Mouse (Mus musculus) bone marrow, adult 2 months (tissue): Measurements from ENCODE around the gene Amotl1. TPM values are rescaled to one million over a fixed set of nuclear protein-coding genes. Genes with fewer than 3 reads are reported as not detected.

ENCODE experiments used
- H3K27ac ChIP-seq: fragments of 200-500 bp; 2 replicates; pipeline ENCODE4 v1.5.1; 2012; ENCODE audit warnings: low read depth, mild to moderate bottlenecking, control low read depth, inconsistent platforms, low read length; ENCODE audit not compliant: control insufficient read depth, poor library complexity, insufficient read depth
- H3K4me1 ChIP-seq: fragments of 200-500 bp; 2 replicates; pipeline ENCODE4 v1.6.1; 2011; ENCODE audit warnings: low read length; ENCODE audit not compliant: control insufficient read depth, insufficient read depth
- H3K4me3 ChIP-seq: fragments of 200-500 bp; replicated peaks from 2 replicates; pipeline ENCODE3; 2011; ENCODE audit warnings: mild to moderate bottlenecking, low read depth, low read length, control low read depth; ENCODE audit not compliant: control insufficient read depth
- CTCF ChIP-seq: fragments of 200-500 bp; IDR thresholded peaks from 2 replicates; pipeline ENCODE4 v1.5.1; 2011; ENCODE audit warnings: low read length, control low read depth; ENCODE audit not compliant: control insufficient read depth, insufficient read depth
- POLR2A ChIP-seq: fragments of 200-500 bp; IDR thresholded peaks from 2 replicates; pipeline ENCODE4 v1.6.1; 2011; ENCODE audit warnings: low read depth, mild to moderate bottlenecking, control low read depth, low read length, borderline replicate concordance; ENCODE audit not compliant: control insufficient read depth
- WGBS: fragments of 180-500 bp; shearing (Covaris S2); methylation state at CpG from one replicate; pipeline ENCODE4 v1.1.7; 2018; 5-methylcytosine and 5-hydroxymethylcytosine counted together
- polyA plus RNA-seq: library from polyadenylated mRNA; stranded (reverse); fragments of >200 nt; gene quantifications from 2 replicates; pipeline ENCODE4 v1.2.4, GENCODE M21; 2011; ENCODE audit warnings: low replicate concordance; ENCODE audit not compliant: missing spikeins, insufficient read depth, insufficient read length

The Amotl1 gene
- polyA plus RNA-seq, 1 experiment = 2.7 TPM

- TF ChIP-seq CTCF (no peak), POLR2A (no peak)
- Histone ChIP-seq H3K4me3 (no peak overlapping the region), H3K4me1 (no peaks in the 10 kb centered on the region), H3K27ac (no peak overlapping the region)
- 83% methylated on average over 2 of the region's 2 CpGs for WGBS
These were observed 111.2 kb downstream of the Amotl1 start for GRCm38 (mm10) chr9:14533659-14534058.

- TF ChIP-seq POLR2A = no peak
- no peak for TF ChIP-seq CTCF
- WGBS = 79% methylated on average over 3 of the region's 3 CpGs
- H3K4me3 ChIP-seq = no peak overlapping the region
- no peaks in the 10 kb centered on the region for H3K4me1 ChIP-seq
- H3K27ac ChIP-seq = no peak overlapping the region
These were observed 112.6 kb downstream of the Amotl1 start for GRCm38 (mm10) chr9:14532283-14532682.

GRCm38 (mm10) chr9:14530004-14530403 is 114.9 kb downstream of the Amotl1 start:
- no peak overlapping the region for H3K4me3 ChIP-seq
- no peaks in the 10 kb centered on the region for H3K4me1 ChIP-seq
- H3K27ac ChIP-seq = no peak overlapping the region
- TF ChIP-seq POLR2A (no peak), CTCF (no peak)
- WGBS = 83% methylated on average over 5 of the region's 5 CpGs

- Histone ChIP-seq H3K27ac (no peak overlapping the region), H3K4me3 (no peak overlapping the region), H3K4me1 (no peaks in the 10 kb centered on the region)
- 1% methylated on average over 4 of the region's 4 CpGs for WGBS
- TF ChIP-seq CTCF (peak; percentile 67; the same call in 1 of the 2 replicates), POLR2A (no peak)
These were observed 121.3 kb downstream of the Amotl1 start for GRCm38 (mm10) chr9:14523408-14524043.

GRCm38 (mm10) chr9:14521695-14522094 is 123.2 kb downstream of the Amotl1 start:
- H3K4me3 ChIP-seq = no peak overlapping the region
- 41% methylated on average over 2 of the region's 2 CpGs for WGBS
- no peak for TF ChIP-seq POLR2A
- no peak for TF ChIP-seq CTCF
- no peaks in the 10 kb centered on the region for H3K4me1 ChIP-seq
- no peak overlapping the region for H3K27ac ChIP-seq

GRCm38 (mm10) chr9:14520971-14521670 is 123.7 kb downstream of the Amotl1 start:
- Histone ChIP-seq H3K27ac (no peak overlapping the region), H3K4me1 (no peaks in the 10 kb centered on the region), H3K4me3 (no peak overlapping the region)
- whole genome bisulfite sequencing = 23% methylated on average over 3 of the region's 3 CpGs
- no peak for TF ChIP-seq CTCF
- TF ChIP-seq POLR2A = no peak

GRCm38 (mm10) chr9:14518105-14518504 is 126.8 kb downstream of the Amotl1 start:
- TF ChIP-seq POLR2A (no peak), CTCF (no peak)
- no peak overlapping the region for H3K4me3 ChIP-seq
- WGBS = 81% methylated on average over 3 of the region's 3 CpGs
- H3K27ac ChIP-seq = no peak overlapping the region
- no peaks in the 10 kb centered on the region for H3K4me1 ChIP-seq

- Histone ChIP-seq H3K27ac (no peak overlapping the region), H3K4me1 (no peaks in the 10 kb centered on the region), H3K4me3 (no peak overlapping the region)
- 88% methylated on average over 1 of the region's 1 CpGs for WGBS
- TF ChIP-seq POLR2A = no peak
- TF ChIP-seq CTCF = no peak
These were observed 127.6 kb downstream of the Amotl1 start for GRCm38 (mm10) chr9:14517296-14517695.
